Mouse (Mus musculus) cerebellum, postnatal 14 days (tissue): ENCODE measurements at regions not wholly inside any gene's neighbourhood (a gene's known extent, or its start where the extent isn't known, plus 50 kb on each side); places are given as distances from the start of the nearest gene placed in this dataset.

Experiments used
- DNase-seq, 2 experiments: peaks; one replicate each; pipeline ENCODE4 v3.0.0; 2021; ENCODE audit warnings: mixed read lengths in 2 of 2

DNA sequence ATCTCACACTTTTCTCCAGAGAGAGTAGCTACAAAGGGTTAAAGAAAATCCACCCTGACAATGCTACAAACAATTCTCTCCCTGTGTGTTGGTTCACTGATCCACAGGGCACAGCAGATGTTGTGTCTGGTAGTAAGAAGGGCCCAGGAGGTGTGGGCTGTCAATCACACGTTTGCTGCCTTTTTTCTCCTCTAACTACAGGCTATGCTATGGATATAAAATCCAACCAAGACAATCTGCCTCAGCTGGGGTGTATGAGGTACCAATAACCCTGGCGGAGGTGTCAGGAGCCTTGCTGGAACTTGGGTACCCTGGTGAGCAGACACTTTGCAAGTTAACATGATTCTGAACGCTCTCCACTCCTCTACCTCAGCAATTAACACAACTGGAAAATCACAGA lies 1002.1 kb upstream of the Pou3f2 start:
- DNase-seq: no peak

DNA sequence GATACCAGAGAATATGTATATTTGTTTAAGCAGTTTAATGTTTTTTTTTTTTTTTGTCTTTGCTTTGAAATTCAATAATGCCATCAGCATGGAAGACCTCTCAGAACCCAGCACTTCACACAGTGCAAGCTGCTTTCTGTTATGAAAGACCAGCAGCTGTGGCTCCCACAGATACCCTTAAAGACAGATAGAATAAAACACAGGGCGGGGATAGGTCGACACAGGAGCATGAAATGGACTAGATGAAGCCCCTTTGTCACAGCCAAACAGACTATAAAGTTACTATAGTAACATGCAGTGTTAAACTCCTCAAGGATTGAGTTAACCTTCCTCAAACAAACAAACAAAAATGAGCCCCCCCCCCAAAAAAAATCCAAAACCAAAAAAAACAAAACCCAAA lies 1003.1 kb upstream of the Pou3f2 start:
- DNase-seq: no peak

DNA sequence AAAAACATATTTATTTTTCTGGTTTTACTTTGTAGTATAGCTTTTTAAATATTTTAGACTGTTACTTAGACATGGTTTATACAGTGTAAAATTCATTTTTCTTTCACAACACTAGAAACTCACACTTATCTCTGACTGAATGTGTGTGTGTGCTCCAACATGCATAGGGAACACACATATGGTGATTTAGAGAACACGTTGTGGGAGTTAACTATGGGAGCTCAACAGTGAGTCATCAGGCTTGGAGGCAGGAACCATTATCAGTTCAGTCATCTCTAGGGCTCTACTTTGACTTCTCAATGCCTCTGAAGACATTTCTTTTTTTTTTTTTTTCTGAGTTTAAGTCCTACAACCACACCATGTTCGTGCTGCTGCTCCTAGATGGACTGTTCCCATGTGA lies 997.5 kb upstream of the Mms22l start:
- no peak for DNase-seq

DNA sequence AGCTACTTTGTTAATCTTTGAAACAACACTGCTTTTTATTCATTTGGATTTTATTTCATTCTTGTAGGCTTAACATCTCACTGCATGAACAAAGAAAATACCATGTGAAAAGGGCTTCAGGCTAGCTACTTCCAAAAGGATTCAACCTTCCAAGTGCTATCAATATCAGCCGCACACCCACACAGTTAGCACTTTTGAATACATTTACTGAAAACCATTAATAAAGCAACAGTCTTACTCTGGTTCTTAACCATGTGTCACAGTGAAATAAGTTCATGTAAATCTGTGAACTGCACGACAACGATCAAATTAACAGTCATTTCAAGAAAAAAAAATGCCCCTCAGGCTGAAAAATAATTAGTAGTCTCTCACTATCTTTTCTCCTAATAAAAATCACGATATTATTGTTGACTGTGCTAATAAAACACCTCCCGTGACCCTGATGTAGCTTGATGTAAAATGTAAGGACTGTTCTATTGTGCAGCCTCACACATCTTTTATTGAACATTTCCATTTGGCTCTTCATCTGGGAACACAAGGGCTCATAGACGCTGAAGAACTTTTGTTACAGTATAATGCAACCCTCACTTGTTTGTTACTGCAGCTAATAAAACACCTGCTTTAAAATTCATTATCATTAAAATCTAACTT lies 991.4 kb upstream of the Mms22l start:
- DNase-seq: no peak

DNA sequence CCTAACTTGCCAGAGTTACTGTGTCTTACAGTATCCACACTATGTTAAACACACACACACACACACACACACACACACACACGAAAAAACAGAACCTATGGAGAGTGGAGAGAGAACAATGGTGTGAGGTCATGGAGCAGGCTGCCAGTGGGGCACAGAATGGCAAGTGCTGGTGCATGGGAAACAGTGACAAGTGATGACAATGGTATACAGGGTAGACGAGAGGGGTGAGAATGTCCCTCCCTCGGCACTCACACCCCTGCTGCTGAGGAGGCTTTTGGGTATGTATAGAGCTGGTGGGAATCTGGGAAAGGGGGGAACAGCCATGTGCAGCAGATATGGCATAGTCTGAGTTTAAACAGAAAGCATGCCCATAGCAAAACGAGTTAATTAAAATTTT lies 985.4 kb upstream of the Mms22l start:
- no peak for DNase-seq

DNA sequence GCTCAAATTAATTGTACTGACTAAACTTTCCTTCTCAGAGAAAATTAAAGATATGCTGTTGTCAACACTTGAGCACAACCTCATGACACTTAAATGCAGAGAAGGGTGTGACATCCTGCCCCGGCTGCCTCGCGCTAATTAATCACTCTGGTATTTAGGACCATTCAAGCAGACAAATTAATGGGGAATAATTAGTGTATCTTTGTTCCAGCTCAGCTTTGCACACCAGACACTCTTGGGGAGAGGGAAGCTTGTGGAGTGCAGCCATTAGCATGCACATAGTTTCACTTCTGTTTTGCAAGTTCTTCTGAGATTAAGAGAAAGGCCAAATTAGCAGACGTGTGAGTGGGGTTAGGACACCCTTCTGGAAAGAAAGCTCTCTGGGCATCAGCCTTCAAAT lies 984.2 kb upstream of the Mms22l start:
- no peak for DNase-seq

DNA sequence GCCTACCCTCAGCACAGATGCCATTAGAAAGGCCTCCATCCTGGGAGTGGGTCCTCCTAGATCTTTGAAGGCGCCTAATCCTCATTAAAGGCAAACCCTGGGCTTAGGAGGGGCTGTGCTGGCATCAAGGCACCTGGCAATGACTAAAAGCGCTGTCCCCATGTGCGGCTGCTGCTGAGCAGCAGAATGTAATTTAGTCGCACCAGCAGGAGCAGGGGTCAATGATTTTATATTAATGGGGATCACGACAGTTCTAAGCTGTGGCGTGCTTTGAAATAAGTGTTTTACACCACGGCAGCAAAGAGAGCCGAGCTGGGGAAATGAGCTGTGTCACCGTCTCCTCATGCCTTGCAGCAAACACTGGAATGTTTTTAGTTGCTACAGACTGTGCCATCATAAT lies 982.3 kb upstream of the Mms22l start:
- peak in 1 of 2 experiments; percentile 1 for DNase-seq
